Mouse (Mus musculus) hindbrain, embryonic 14.5 days (tissue): Measurements from ENCODE around the gene Cdh18. TPM values are rescaled to one million over a fixed set of nuclear protein-coding genes. Genes with fewer than 3 reads are reported as not detected.
"Not testable (repeated sequence)": the region's sequence is repeated elsewhere in the genome, so short reads cannot be mapped to it uniquely, and the experiment has no call there.

Source experiments
- ATAC-seq: fragments of 200-750 bp; cut with Nextera tagmentation; 2 replicates; pipeline ENCODE4 v1.8.0; 2017; ENCODE audit warnings: moderate number of reproducible peaks, mild to moderate bottlenecking, moderate TSS enrichment, moderate library complexity; ENCODE audit not compliant: low FRiP score
- DNase-seq: peaks from one replicate; pipeline ENCODE4 v3.0.0-alpha.2; 2015; ENCODE audit warnings: low spot score
- H3K27ac ChIP-seq: fragments of 300-500 bp; sonication (generic); 2 replicates; pipeline ENCODE4 v1.5.1; 2014; ENCODE audit warnings: mild to moderate bottlenecking, moderate library complexity
- H3K27me3 ChIP-seq: fragments of 300-500 bp; sonication (generic); 2 replicates; pipeline ENCODE4 v1.6.1; 2014; ENCODE audit warnings: mild to moderate bottlenecking, low read length, mixed read lengths; ENCODE audit not compliant: control insufficient read depth, insufficient read depth
- H3K36me3 ChIP-seq: fragments of 300-500 bp; sonication (generic); replicated peaks from 2 replicates; pipeline ENCODE4 v1.6.1; 2014; ENCODE audit not compliant: control insufficient read depth, insufficient read depth
- H3K4me1 ChIP-seq: fragments of 300-500 bp; sonication (generic); replicated peaks from 2 replicates; pipeline ENCODE4 v1.6.1; 2014; ENCODE audit warnings: antibody characterized with exemption, low read length, mixed read lengths; ENCODE audit not compliant: control insufficient read depth, insufficient read depth
- H3K4me2 ChIP-seq: fragments of 300-500 bp; sonication (generic); replicated peaks from 2 replicates; pipeline ENCODE4 v1.6.1; 2014; ENCODE audit warnings: mild to moderate bottlenecking, moderate library complexity
- H3K4me3 ChIP-seq: fragments of 300-500 bp; sonication (generic); replicated peaks from 2 replicates; pipeline ENCODE4 v1.5.1; 2014; ENCODE audit warnings: mild to moderate bottlenecking, low read length
- H3K9ac ChIP-seq: fragments of 300-500 bp; sonication (generic); 2 replicates; pipeline ENCODE4 v1.6.1; 2014
- H3K9me3 ChIP-seq: fragments of 300-500 bp; sonication (generic); 2 replicates; pipeline ENCODE4 v1.6.1; 2016; ENCODE audit warnings: low read length; ENCODE audit not compliant: control insufficient read depth
- WGBS: fragments of 180-500 bp; shearing (Covaris S2); extraction: QIAGEN DNeasy Blood & Tissue Kit; methylation state at CpG from one replicate; pipeline ENCODE4 v1.1.7; 2014; 5-methylcytosine and 5-hydroxymethylcytosine counted together
- polyA plus RNA-seq: library from polyadenylated mRNA; unstranded; fragments of >200 nt; fragmentation: Nextera tagmentation; extraction: Ambion mirVana; gene quantifications from 2 replicates; pipeline ENCODE4 v1.2.1, GENCODE M21; 2014

Gene Cdh18
- polyA plus RNA-seq, 1 experiment from 2014 or later, result 11.4 TPM

DNA sequence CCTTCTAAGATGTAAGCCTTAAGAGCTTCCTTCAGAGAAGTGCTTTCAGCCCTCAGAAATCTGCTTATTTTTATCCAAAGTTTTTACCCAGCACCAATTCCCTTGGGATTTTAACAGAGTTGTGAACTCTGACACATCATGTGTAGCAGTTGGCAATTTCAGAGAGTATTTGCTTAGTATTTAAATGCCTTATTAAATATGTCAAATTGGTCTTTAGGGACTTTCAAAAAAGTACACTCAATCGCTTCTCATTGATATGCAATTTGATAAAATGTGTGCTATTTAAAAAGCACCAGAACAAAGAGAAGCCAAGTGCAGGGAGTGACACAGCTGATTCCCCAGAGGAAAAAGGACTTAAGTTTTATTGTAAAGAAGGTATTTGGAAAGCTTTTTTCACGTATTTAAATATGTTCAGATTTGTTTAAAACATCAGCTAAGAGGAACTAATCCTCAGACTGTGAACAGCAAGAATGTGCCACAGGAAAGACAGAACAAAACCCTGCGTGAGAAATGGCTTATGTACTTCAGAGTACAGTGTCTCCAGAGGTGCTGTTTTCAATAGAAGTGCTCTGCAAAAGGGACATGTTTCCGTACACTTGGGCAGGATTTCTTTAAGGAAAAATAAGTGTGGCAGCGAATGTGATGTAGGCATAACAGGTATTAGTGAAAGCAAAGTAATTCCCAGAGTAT lies 709.1 kb downstream of the Cdh18 start:
- 60% methylated on average over 5 of the region's 5 CpGs for WGBS
- no peaks in the 10 kb centered on the region for H3K36me3 ChIP-seq
- ATAC-seq, result no peak

DNA sequence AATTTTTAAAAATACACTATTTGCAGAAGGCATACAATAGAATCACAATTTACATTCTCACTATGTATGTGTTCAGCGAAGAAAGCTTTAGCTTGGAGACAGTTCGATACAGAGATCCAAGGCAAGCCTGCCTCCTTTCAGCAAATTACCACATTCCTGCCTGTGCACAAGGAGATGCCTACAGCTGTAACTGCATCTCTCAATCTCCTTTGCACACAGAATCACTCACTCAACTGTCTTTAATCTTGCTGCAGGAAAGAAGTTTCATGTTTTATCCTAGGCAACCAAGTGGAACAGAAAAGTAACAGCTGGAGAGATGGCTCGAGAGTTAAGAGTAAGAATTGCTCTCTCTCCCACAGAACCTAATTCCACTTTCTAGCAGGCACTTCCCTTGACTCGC lies 729.6 kb downstream of the Cdh18 start:
- Histone ChIP-seq H3K9ac (no peak overlapping the region), H3K4me2 (no peak overlapping the region), H3K4me3 (no peak overlapping the region), H3K27ac (no peak overlapping the region), H3K9me3 (no peaks in the 10 kb centered on the region), H3K27me3 (no peaks in the 10 kb centered on the region), H3K4me1 (no peaks in the 10 kb centered on the region), H3K36me3 (no peaks in the 10 kb centered on the region)
- no peak for ATAC-seq
- DNase-seq, result no peak
- 79% methylated on average over 4 of the region's 4 CpGs for WGBS

More for the DNA sequence above, 709.1 kb downstream of the Cdh18 start:
- Histone ChIP-seq H3K4me1 (no peaks in the 10 kb centered on the region), H3K4me2 (no peak overlapping the region), H3K27me3 (no peaks in the 10 kb centered on the region), H3K9me3 (no peaks in the 10 kb centered on the region), H3K27ac (no peak overlapping the region), H3K4me3 (no peak overlapping the region), H3K9ac (no peak overlapping the region)
- DNase-seq, result no peak

DNA sequence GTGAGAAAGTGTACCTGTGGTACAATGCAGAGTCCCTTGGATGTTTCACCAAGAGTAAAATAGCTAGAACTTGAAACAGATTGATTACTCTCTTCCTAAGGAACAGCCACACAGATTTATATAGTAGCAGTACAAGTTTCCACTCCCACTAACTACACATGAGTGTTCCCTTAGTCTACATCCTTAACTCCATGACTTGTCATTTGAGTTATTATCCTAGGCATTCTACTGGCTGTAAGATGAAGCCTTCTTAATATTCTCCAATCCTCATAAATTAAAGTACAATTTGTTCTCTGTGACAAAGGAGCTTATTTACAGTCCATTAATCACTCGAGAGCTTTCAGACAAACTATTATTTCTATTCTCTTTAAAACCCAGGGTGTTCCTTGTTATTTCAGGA lies 756.2 kb downstream of the Cdh18 start:
- WGBS, result 60% methylated on average over 1 of the region's 1 CpGs
- no peak for DNase-seq
- ATAC-seq, result no peak

DNA sequence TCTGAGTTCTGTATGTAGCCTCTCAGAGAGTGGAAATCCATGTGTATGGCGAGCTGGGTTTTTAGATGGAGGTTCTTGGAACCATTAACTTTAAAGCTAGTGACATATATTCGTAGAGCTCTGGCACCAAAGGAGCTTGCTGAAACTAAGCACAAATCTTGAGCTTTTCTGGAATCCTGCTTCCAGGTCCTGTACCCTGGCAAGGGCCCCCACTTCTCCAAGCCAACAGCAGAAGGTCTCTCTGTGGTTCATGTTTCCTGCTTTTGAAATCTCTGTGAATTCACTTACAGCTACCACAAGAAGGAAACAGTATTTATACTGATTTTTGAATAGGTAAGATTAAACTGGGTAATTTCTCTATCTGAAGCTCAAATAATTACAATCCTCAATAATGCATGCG lies 767.9 kb downstream of the Cdh18 start:
- no peak for ATAC-seq
- Histone ChIP-seq H3K9me3 (no peaks in the 10 kb centered on the region), H3K27ac (no peak overlapping the region), H3K27me3 (no peaks in the 10 kb centered on the region), H3K4me3 (no peak overlapping the region), H3K4me2 (no peak overlapping the region), H3K36me3 (no peaks in the 10 kb centered on the region), H3K9ac (no peak overlapping the region), H3K4me1 (no peaks in the 10 kb centered on the region)
- WGBS, result 93% methylated on average over 3 of the region's 3 CpGs
- no peak for DNase-seq

More for the DNA sequence above, 756.2 kb downstream of the Cdh18 start:
- Histone ChIP-seq H3K36me3 (no peaks in the 10 kb centered on the region), H3K4me2 (no peak overlapping the region), H3K27ac (no peak overlapping the region), H3K4me1 (no peaks in the 10 kb centered on the region), H3K27me3 (no peaks in the 10 kb centered on the region), H3K4me3 (no peak overlapping the region), H3K9ac (no peak overlapping the region), H3K9me3 (no peaks in the 10 kb centered on the region)

DNA sequence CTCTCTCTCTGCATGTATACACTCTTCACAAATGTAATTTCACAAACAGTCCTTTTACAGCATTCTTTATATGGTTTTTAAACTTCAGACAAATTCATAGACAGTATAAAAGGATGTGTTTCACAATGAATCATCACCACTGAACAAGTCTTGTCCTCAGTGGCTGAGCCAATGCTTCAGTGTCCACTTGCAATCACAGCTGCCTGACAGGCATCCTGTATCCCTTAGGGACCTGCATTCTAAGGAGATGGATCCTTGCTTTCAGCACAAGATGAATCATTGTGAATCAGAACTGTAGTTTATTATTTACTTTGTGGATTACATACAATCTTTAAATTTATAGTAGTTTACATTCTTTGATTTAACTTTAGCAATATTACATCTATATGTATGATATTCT lies 768.6 kb downstream of the Cdh18 start:
- no peak overlapping the region for H3K27ac ChIP-seq
- no peaks in the 10 kb centered on the region for H3K36me3 ChIP-seq
- ATAC-seq (no peak), DNase-seq (no peak)
- no peak overlapping the region for H3K4me2 ChIP-seq
- H3K27me3 ChIP-seq, result no peaks in the 10 kb centered on the region
- H3K4me1 ChIP-seq, result no peaks in the 10 kb centered on the region
- no peaks in the 10 kb centered on the region for H3K9me3 ChIP-seq
- no peak overlapping the region for H3K9ac ChIP-seq
- H3K4me3 ChIP-seq, result no peak overlapping the region

DNA sequence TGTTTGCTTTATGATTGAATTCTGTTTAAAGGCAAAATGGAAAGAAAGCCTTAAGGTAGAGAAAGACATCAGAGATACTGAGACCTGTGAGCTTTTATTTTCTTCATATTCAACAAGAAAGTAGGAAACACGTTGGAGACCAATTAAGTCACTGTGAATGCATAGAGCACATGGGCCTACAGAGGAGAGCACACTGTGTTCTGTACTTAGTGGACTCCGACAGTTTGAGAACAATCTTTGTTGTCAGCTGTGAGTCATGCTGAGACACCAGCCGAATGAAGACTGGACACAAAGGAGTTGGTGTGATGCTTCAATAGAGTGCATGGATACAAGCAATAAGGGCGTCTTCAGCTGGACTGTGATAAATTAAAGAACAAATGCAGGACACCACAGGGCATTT lies 791.5 kb downstream of the Cdh18 start:
- H3K36me3 ChIP-seq, H3K27me3 ChIP-seq, H3K27ac ChIP-seq, H3K4me2 ChIP-seq, H3K9me3 ChIP-seq, ATAC-seq, H3K4me1 ChIP-seq, H3K4me3 ChIP-seq, DNase-seq, H3K9ac ChIP-seq: not testable (repeated sequence)
- no CpG with 5 or more reads among the region's 4 CpGs for WGBS

DNA sequence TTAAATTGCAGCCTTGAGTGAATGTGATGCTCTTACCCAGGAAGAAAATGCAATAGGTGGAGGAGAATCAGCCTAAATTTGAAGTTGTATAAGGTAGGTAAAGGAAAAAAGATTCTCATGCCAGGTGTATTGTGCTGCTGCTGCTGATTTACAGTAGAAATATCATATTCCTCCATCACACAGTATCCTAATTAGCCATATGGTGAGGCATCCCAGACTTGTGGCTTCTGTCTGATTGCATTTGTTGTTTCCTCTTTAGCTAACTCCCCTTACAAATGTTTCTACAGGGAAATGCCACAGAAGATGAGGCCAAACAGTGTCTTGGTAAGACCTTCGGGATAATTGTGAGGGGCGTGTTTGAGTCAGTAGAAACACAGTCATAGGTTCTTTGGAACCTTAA lies 802.3 kb downstream of the Cdh18 start:
- Histone ChIP-seq H3K9ac (no peak overlapping the region), H3K27ac (no peak overlapping the region), H3K27me3 (no peaks in the 10 kb centered on the region), H3K4me2 (no peak overlapping the region), H3K4me1 (no peaks in the 10 kb centered on the region), H3K36me3 (no peaks in the 10 kb centered on the region), H3K9me3 (no peaks in the 10 kb centered on the region), H3K4me3 (no peak overlapping the region)
- WGBS, result 78% methylated on average over 2 of the region's 2 CpGs
- ATAC-seq, result no peak
- DNase-seq, result no peak

DNA sequence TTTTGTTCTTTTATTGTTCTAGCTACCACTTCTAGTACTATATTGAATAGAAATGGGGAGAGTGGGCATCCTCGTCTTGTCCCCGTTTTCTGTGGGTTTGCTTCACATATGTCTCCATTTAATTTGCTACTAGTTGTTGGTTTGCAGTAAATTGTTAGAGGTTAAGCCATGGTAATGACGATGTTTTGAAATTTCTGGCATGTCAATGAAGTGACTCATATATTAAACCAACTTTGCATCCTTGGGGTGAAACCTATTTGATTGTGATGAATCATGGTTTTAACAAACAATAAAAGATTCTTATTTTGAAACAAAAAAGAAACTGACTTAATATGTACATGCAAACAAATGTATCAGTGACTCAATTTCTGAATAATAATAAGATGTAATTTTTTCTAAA lies 817.5 kb downstream of the Cdh18 start:
- Histone ChIP-seq H3K4me3 (no peak overlapping the region), H3K36me3 (no peaks in the 10 kb centered on the region), H3K4me2 (no peak overlapping the region), H3K4me1 (no peaks in the 10 kb centered on the region), H3K27ac (no peak overlapping the region), H3K9me3 (no peaks in the 10 kb centered on the region), H3K9ac (no peak overlapping the region), H3K27me3 (no peaks in the 10 kb centered on the region)
- ATAC-seq (no peak), DNase-seq (no peak)
- WGBS, result 91% methylated on average over 3 of the region's 3 CpGs

DNA sequence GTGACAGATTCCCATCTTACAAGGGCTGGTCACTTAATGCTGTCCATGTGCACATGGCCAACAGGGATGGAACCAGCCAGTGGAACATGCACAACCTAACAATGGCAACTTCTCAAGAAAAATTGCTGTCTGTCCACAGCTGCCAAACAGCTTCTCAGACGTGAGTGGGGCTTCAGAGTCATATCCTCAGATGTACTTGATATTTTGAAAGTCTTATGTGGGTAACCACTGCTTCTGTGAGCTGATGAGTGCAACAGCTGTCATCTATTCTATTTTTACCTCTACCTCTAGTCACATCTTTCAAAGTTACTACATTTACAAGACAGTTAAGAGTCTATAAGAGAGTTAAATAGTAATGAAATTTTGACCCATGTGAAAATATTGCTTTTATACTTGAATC lies 818.9 kb downstream of the Cdh18 start:
- 68% methylated on average over 1 of the region's 1 CpGs for WGBS
- no peak for ATAC-seq
- Histone ChIP-seq H3K27me3 (no peaks in the 10 kb centered on the region), H3K4me3 (no peak overlapping the region), H3K27ac (no peak overlapping the region), H3K36me3 (no peaks in the 10 kb centered on the region), H3K9ac (no peak overlapping the region), H3K4me2 (no peak overlapping the region), H3K9me3 (no peaks in the 10 kb centered on the region), H3K4me1 (no peaks in the 10 kb centered on the region)
- no peak for DNase-seq
